Mouse (Mus musculus): ENCODE results near the gene Cd4.
"Not testable (repeated sequence)": the region's sequence is repeated elsewhere in the genome, so short reads cannot be mapped to it uniquely, and the experiment has no call there.

Cd4 gene

GRCm38 (mm10) chr6:124840241-124841167 lies 47.5 kb downstream of the Cd4 start, which contains the start of gene Gnb3:
Gene Gnb3, minus strand, starts transcription at chr6:124840275.
- DNase-seq (ENCODE audit: low spot score), result no peak

GRCm38 (mm10) chr6:124839805-124840204 lies 48.2 kb downstream of the Cd4 start:
- DNase-seq (ENCODE audit: low spot score), result no peak

GRCm38 (mm10) chr6:124836411-124836810 lies 51.6 kb downstream of the Cd4 start:
- DNase-seq (ENCODE audit: low spot score), result no peak

- no peak for DNase-seq (ENCODE audit: low spot score)
These were observed 52.5 kb downstream of the Cd4 start for GRCm38 (mm10) chr6:124835531-124835930.

GRCm38 (mm10) chr6:124834512-124835081 lies 53.4 kb downstream of the Cd4 start:
- DNase-seq (ENCODE audit: low spot score), result no peak

- no peak for DNase-seq (ENCODE audit: low spot score)
These were observed 56.4 kb downstream of the Cd4 start for GRCm38 (mm10) chr6:124831649-124832048.

- DNase-seq (ENCODE audit: low spot score), result not testable (repeated sequence)
These were observed 56.8 kb downstream of the Cd4 start for GRCm38 (mm10) chr6:124831199-124831598.

GRCm38 (mm10) chr6:124829799-124830700 lies 58.0 kb downstream of the Cd4 start:
- DNase-seq (ENCODE audit: low spot score), result peak; percentile 95

- DNase-seq (ENCODE audit: low spot score), result peak; percentile 99
These were observed 58.9 kb downstream of the Cd4 start, which contains the start of the genes Usp5 and Cdca3 for GRCm38 (mm10) chr6:124828868-124829798. Gene Usp5, minus strand, starts transcription at chr6:124829484. Gene Cdca3, plus strand, starts transcription at chr6:124829547.

GRCm38 (mm10) chr6:124828101-124828592 lies 59.9 kb downstream of the Cd4 start:
- DNase-seq (ENCODE audit: low spot score), result no peak

- no peak for DNase-seq (ENCODE audit: low spot score)
These were observed 66.0 kb downstream of the Cd4 start for GRCm38 (mm10) chr6:124822049-124822448.

- no peak for DNase-seq (ENCODE audit: low spot score)
These were observed 67.1 kb downstream of the Cd4 start for GRCm38 (mm10) chr6:124820891-124821290.

- DNase-seq (ENCODE audit: low spot score), result no peak
These were observed 70.0 kb downstream of the Cd4 start for GRCm38 (mm10) chr6:124817971-124818370.

GRCm38 (mm10) chr6:124817563-124817962 lies 70.5 kb downstream of the Cd4 start:
- DNase-seq (ENCODE audit: low spot score), result no peak

GRCm38 (mm10) chr6:124817125-124817524 lies 70.9 kb downstream of the Cd4 start:
- no peak for DNase-seq (ENCODE audit: low spot score)

GRCm38 (mm10) chr6:124816611-124817010 lies 71.4 kb downstream of the Cd4 start:
- no peak for DNase-seq (ENCODE audit: low spot score)

- no peak for DNase-seq (ENCODE audit: low spot score)
These were observed 72.9 kb downstream of the Cd4 start for GRCm38 (mm10) chr6:124814858-124815774.
